Mouse (Mus musculus) ES-Bruce4 (cell line): Measurements from ENCODE around the gene Ubap1.

Experiments used
- CTCF ChIP-seq: IDR thresholded peaks from one replicate; pipeline ENCODE4 v1.8.1; 2011; ENCODE audit warnings: low read depth, low read length
- POLR2A ChIP-seq: IDR thresholded peaks from one replicate; pipeline ENCODE4 v1.8.1; 2011; ENCODE audit warnings: low read length; ENCODE audit not compliant: insufficient read depth

DNA sequence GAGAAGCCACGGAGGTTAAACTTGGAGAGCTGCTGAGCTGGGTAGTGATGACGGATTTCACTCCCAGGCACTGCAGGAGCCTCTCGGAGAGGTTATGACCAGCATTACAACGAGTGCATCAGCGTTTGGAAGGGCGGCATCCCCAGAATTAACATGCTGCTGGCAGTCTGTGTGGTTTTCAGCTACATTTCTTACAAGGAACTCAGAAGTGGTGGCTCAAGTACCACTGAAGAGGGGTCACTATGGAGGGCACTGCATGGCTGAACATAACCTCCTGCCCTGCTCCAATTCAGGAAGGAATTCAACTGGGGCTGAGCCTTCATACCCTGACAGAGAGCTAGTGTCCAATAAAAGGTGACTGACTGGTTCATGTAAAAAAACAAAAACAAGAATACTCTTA, 49.6 kb downstream of the Ubap1 start:
- TF ChIP-seq CTCF, result no peak
- no peak for TF ChIP-seq POLR2A
